Mouse (Mus musculus) thymus, adult 2 months (tissue): ENCODE results near the gene Zfyve27. TPM values are rescaled to one million over a fixed set of nuclear protein-coding genes. Genes with fewer than 3 reads are reported as not detected.

ENCODE experiments used
- DNase-seq: peaks from one replicate; pipeline ENCODE4 v3.0.0; 2021
- H3K27ac ChIP-seq: fragments of 200-500 bp; 2 replicates; pipeline ENCODE4 v1.5.1; 2012; ENCODE audit warnings: low read length, control low read depth; ENCODE audit not compliant: control insufficient read depth, insufficient read depth
- H3K27me3 ChIP-seq: fragments of 200-500 bp; 2 replicates; pipeline ENCODE4 v1.6.1; 2012; ENCODE audit warnings: mild to moderate bottlenecking, low read length, moderate library complexity, mixed read lengths; ENCODE audit not compliant: control insufficient read depth, insufficient read depth
- H3K36me3 ChIP-seq: fragments of 200-500 bp; 2 replicates; pipeline ENCODE4 v1.6.1; 2012; ENCODE audit warnings: mild to moderate bottlenecking, low read length, moderate library complexity; ENCODE audit not compliant: control insufficient read depth, insufficient read depth
- H3K4me1 ChIP-seq: fragments of 200-500 bp; replicated peaks from 2 replicates; pipeline ENCODE4 v1.6.1; 2012; ENCODE audit warnings: low read length; ENCODE audit not compliant: control insufficient read depth, insufficient read depth
- H3K4me3 ChIP-seq: fragments of 200-500 bp; 2 replicates; pipeline ENCODE4 v1.5.1; 2012; ENCODE audit warnings: mild to moderate bottlenecking, low read length, control low read depth, moderate library complexity; ENCODE audit not compliant: control insufficient read depth, insufficient read depth
- CTCF ChIP-seq: fragments of 200-500 bp; IDR thresholded peaks from 2 replicates; pipeline ENCODE4 v1.5.1; 2012; ENCODE audit warnings: mild to moderate bottlenecking, control low read depth, low read length, moderate library complexity, borderline replicate concordance; ENCODE audit not compliant: control insufficient read depth, poor library complexity, insufficient read depth; ENCODE audit errors: extremely low read depth
- POLR2A ChIP-seq: fragments of 200-500 bp; IDR thresholded peaks from 2 replicates; pipeline ENCODE4 v1.6.1; 2012; ENCODE audit warnings: mild to moderate bottlenecking, low read length, control low read depth, moderate library complexity; ENCODE audit not compliant: control insufficient read depth, poor library complexity, insufficient read depth; ENCODE audit errors: extremely low read depth
- WGBS: fragments of 180-500 bp; shearing (Covaris S2); methylation state at CpG from one replicate; pipeline ENCODE4 v1.1.7; 2018; 5-methylcytosine and 5-hydroxymethylcytosine counted together
- polyA plus RNA-seq: library from polyadenylated mRNA; depleted of rRNA; stranded (reverse); fragments of >200 nt; gene quantifications from 2 replicates; pipeline ENCODE4 v1.2.3, GENCODE M21; 2012

The Zfyve27 gene
- polyA plus RNA-seq, 1 experiment, result 96.4 TPM

DNA sequence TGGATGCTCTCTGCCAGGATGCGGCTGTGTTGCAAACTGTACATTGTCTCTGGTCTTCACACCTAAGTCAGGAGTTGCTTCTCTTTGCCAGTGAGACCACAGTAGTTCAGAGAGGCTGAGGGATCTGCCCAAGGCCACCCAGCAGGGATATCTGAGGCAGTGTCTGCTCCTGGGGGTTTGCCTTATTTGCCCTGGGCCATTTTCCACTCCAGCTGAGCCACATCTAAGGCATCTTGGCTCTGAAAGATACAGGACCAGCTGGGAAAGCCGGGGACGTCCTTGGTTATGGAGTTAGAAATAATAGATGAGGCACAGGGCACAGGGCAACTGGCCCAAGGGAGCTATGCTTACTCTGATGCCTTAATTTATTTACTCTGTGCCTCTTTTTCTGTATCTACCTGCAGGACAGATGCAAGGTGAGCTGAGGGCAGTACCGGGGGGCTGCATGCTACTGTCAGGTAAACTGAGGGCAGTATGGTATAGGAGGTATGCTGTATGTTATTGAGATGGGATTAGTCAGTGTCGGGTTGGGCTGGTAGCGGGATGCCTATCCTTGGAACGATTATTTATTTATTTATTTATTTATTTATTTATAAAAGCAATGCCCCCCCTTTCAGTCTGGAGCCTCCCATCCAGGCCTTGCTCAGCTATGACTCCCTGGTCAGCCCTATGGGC, 53.1 kb downstream of the Zfyve27 start:
- no peak for DNase-seq
- H3K36me3 ChIP-seq, result no peaks in the 10 kb centered on the region
- H3K27me3 ChIP-seq, result no peaks in the 10 kb centered on the region
- no peak for TF ChIP-seq POLR2A
- no peak for TF ChIP-seq CTCF
- 82% methylated on average over 7 of the region's 7 CpGs for WGBS
- no peaks in the 10 kb centered on the region for H3K4me1 ChIP-seq
- no peak overlapping the region for H3K27ac ChIP-seq
- H3K4me3 ChIP-seq, result no peak overlapping the region

DNA sequence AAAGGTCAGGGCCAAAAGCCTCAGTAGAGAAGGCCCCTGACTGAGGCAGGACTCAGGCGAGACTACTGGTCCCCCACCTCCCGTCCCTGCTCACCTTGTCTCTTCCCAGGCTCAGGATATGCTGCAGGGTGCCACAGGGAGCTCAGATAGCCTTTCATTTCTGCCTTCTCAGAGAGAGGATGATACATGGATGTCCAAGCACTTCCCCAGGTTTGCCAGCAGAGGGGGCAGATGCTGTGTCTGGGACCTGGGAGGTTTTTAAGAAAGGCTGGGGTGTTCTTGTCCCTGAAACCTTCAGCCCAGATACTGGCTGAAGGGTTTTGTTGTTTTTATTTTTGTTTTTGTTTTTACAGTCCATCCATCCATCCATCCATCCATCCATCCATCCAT, 53.6 kb downstream of the Zfyve27 start:
- no peaks in the 10 kb centered on the region for H3K36me3 ChIP-seq
- no peaks in the 10 kb centered on the region for H3K27me3 ChIP-seq
- WGBS, result 21% methylated on average over 2 of the region's 2 CpGs
- no peaks in the 10 kb centered on the region for H3K4me1 ChIP-seq
- H3K4me3 ChIP-seq, result no peak overlapping the region
- TF ChIP-seq CTCF (peak; percentile 39; the same call in 1 of the 2 replicates), POLR2A (no peak)
- H3K27ac ChIP-seq, result no peak overlapping the region
- DNase-seq, result peak; percentile 15

DNA sequence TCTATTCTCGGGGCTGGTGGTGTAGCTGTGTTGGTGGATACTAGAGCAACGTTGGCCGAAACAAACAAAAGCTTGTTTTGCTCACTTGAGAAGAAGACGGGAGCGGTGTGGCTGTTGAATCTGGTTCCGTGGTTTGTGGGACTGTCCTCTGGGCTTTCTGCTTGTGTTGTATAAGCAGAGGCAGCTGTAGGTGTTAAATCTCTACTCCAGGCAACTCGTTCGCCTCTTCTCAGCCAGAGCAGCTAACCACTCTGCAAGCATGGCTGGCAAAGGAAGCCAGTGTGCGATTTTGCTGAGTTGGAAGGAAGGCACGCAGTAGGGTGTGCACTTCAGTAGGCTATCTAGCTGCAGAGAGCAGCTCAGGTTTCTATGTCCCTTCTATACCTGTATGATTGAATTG, 62.7 kb downstream of the Zfyve27 start:
- Histone ChIP-seq H3K4me3 (no peak overlapping the region), H3K36me3 (no peaks in the 10 kb centered on the region)
- 18% methylated on average over 10 of the region's 10 CpGs for WGBS

DNA sequence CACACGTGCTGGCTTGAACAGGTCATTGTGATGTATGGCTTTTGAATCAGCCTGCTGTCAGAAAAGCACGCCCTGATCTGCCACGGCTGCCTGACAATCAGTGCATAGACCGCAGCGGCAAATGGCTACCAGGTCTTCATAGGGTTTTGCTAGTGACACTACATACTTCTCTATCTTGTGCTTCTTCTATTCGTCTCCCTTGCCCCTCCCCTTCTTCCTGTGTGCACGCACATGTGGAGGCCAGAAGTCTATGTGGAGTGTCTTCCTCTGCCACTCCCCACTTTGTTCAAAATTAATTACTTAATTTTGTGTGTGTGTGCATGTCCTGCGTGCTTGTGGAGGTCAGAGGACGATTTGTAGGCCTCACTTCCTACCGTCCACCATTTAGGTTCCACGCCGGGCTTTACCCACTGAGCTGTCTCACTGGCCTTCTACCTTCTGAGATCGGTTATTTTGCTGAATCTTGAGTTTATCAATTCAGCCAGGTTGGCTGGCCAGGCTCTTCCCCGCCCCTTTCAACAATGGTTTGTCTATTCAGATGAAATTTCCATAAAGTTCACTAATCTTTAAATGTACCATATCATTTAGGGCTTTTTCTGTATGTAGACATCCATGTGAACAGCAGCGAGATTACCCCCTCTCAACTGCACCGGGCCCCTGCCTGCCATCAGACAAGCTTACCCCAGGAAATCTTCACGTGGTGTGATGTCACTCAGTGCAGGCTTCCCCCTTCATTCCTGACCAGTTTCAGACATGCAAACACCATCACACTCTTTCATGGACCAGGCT, 65.9 kb downstream of the Zfyve27 start:
- DNase-seq, result no peak
- Histone ChIP-seq H3K4me1 (no peaks in the 10 kb centered on the region; the same call in 1 of the 2 replicates), H3K27me3 (no peaks in the 10 kb centered on the region), H3K27ac (no peak overlapping the region), H3K36me3 (no peaks in the 10 kb centered on the region), H3K4me3 (no peak overlapping the region)
- TF ChIP-seq POLR2A (no peak), CTCF (no peak)
- WGBS, result 78% methylated on average over 17 of the region's 17 CpGs

More for the DNA sequence above, 62.7 kb downstream of the Zfyve27 start:
- TF ChIP-seq POLR2A (no peak), CTCF (no peak)
- H3K27me3 ChIP-seq, result no peaks in the 10 kb centered on the region
- DNase-seq, result no peak
- no peak overlapping the region for H3K27ac ChIP-seq
- no peaks in the 10 kb centered on the region; the same call in 1 of the 2 replicates for H3K4me1 ChIP-seq

DNA sequence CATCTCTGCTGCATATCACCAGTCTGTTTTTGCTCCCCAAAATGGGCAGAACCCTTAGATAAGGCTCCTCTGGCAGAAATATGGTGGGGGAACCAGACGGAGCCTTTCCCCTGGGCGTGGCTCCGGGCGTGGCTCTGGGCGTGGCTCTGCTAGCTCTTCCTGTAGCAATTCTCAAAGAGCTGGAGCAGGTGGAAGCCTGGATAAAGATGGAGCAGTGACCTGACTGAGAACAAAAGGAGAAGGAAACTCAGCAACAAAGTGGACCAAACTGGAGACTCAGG, 66.5 kb downstream of the Zfyve27 start:
- Histone ChIP-seq H3K4me3 (no peak overlapping the region), H3K36me3 (no peaks in the 10 kb centered on the region), H3K27me3 (no peaks in the 10 kb centered on the region), H3K4me1 (no peaks in the 10 kb centered on the region; the same call in 1 of the 2 replicates), H3K27ac (no peak overlapping the region)
- no peak for DNase-seq
- WGBS, result 89% methylated on average over 5 of the region's 5 CpGs
- no peak for TF ChIP-seq POLR2A
- TF ChIP-seq CTCF, result no peak

DNA sequence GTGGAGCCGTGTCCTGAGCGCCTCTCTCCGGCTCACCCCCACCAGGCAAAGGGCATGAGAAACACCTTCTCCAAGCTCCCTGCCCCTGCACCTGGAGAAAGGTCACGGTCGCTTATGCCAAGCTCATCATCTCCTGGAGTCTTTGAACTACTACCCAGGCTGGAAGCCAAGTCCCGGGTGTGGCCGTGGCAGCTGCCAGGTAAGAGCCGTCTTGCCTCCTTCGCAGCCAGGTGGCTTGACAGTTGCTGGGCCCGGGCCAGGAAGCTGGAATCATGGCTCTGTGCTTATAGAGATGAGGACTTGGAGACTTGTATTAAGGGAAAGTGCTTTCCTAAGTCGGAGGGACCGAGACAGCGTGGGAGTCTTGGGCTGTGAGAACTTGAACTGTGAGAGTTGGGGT, 67.2 kb downstream of the Zfyve27 start:
- H3K27ac ChIP-seq, result no peak overlapping the region
- no peak overlapping the region for H3K4me3 ChIP-seq
- no peaks in the 10 kb centered on the region; the same call in 1 of the 2 replicates for H3K4me1 ChIP-seq
- 93% methylated on average over 13 of the region's 13 CpGs for WGBS
- no peak for DNase-seq
- H3K36me3 ChIP-seq, result no peaks in the 10 kb centered on the region
- H3K27me3 ChIP-seq, result no peaks in the 10 kb centered on the region
- TF ChIP-seq POLR2A (no peak), CTCF (no peak)
